Mouse (Mus musculus): Measurements from ENCODE around the gene Zkscan4.
"Not testable (repeated sequence)": the region's sequence is repeated elsewhere in the genome, so short reads cannot be mapped to it uniquely, and the experiment has no call there.

Zkscan4 gene

DNA sequence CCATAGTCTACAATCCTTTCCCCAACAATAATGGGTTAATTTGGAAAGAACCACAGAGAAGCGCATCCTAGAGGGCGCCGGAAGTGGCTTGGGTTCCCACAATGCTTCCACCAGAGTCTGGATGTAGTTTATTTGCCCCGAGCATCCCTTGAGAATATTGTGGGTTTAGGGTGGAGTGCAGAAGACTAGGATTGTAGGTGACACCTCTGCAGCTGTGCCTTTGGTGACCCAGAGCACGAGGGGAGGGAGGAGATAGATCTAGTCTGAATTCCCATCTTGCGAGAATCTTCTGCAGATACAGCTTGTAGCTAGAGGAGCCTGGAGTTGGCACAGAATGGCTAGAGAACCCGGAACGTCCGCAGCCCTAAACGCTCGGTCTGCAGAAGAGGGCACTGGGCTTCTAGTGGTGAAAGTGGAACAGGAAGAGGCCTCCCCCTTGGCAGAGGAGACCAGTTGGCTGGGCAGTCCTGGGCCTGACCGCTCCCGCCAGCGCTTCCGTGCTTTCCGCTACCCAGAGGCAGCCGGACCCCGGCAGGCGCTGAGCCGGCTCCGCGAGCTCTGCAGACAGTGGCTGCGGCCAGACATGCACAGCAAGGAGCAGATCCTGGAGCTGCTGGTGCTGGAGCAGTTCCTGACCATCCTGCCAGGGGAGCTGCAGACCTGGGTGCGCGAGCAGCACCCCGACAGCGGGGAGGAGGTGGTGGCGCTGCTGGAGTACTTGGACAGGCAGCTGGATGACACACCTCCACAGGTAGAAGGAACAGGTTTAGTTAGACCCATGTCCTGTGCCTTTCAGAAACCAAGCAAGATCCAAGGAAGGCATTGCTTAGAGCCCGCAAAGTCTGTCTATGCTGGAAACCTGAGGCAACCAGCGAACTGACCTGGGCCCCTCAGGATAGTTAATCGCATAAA, at the start of gene Zkscan4, which contains the start of gene Gm10065:
TSS of gene Zkscan4 (plus strand) at position 149 of the 912 bp plus-strand sequence.
TSS of gene Gm10065 (minus strand) at position 683 of the 912 bp plus-strand sequence.
- ATAC-seq (ENCODE audit: low TSS enrichment) = peak; percentile 99

DNA sequence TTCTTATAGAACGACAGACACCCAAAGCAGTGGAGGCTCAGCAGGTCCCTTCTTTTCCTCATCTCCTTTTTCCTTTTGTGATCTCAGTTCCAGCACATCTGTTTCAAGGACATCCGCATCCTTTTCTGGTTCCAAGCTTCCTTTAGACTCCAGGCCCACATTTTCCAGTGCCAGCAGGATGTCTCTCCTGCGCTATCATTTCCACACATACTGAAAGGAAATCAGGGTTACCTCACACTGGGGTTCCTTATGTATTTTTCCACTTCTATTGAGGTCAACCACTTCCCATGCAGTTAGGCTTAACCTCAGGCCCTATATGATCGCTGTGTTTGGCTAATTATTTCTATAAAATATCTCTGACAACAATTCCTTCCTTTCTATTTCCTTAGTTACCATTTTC, 43.2 kb upstream of the Zkscan4 start:
- ATAC-seq (ENCODE audit: low TSS enrichment) = no peak

DNA sequence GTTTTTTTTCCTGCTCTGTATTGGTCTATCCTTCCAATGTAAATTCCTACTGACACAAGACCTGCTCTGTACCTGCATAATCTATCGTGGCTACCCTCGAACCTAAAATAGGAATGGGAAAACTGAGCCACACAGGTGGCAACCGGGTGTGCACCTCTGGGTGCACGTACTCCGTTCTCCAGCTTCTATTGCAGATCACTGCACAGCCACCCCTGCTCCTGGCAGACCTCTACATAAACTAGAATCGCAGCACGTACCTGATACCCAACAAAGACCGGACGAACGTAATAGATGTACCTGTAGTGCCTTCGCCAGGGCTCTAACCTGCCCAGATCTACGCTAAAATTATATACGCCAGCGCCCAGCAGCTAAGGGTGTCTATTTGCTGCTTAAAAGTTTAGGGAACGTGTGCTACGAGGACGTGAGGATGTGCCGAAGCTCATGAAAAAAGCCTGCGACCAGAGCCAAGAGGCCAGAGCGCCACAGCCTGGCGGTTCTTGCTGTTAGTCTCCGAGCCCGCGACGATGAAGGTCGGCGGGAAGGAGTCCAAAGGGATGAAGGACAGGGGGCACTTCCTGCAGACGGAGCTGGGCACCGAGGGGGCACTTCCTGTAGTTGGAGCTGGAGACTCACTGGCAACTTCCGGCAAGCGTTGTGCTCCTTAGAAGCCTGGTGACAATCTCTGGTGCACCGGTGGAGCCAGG, 38.1 kb upstream of the Zkscan4 start, which contains the start of gene Pgbd1:
TSS of gene Pgbd1 (minus strand) at position 556 of the 704 bp plus-strand sequence.
- ATAC-seq (ENCODE audit: low TSS enrichment) = peak; percentile 96

DNA sequence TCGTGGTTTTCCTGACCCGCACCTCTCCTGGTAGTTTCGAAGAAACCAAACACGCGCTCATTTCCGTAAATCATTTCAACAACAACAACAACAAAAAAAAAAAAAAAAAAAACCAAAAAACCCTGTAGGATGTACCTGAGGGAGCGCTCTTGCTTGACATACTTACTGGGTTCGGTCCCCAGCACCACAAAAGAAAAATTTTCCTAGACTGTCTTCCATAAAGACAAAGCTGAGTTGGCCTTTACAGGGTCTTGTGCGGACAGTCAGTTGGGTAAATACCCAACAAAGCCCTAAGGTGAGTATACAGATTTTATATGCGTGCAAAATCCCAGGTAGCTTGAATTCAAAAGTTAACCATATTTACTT, 37.5 kb upstream of the Zkscan4 start:
- peak; percentile 42 for ATAC-seq (ENCODE audit: low TSS enrichment)

DNA sequence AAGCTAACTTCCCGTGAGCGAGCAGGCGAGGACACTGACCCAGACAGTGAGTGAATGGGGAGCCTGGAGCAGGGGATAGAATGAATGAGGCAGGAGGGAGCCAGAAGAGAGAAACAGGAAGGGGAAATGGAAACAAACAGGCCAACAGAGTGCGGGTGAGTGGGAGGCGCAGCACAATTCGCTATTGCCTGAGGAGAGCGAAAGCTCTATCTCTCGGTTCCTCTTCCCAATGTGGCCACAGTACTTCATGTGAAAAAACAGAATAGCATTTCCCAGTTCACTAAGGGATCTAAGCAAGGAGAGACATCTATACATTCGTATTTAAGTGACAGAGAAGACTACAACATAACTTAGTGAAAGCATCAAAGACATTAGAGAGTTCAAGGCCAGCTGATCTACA, 31.9 kb upstream of the Zkscan4 start:
- no peak for ATAC-seq (ENCODE audit: low TSS enrichment)

DNA sequence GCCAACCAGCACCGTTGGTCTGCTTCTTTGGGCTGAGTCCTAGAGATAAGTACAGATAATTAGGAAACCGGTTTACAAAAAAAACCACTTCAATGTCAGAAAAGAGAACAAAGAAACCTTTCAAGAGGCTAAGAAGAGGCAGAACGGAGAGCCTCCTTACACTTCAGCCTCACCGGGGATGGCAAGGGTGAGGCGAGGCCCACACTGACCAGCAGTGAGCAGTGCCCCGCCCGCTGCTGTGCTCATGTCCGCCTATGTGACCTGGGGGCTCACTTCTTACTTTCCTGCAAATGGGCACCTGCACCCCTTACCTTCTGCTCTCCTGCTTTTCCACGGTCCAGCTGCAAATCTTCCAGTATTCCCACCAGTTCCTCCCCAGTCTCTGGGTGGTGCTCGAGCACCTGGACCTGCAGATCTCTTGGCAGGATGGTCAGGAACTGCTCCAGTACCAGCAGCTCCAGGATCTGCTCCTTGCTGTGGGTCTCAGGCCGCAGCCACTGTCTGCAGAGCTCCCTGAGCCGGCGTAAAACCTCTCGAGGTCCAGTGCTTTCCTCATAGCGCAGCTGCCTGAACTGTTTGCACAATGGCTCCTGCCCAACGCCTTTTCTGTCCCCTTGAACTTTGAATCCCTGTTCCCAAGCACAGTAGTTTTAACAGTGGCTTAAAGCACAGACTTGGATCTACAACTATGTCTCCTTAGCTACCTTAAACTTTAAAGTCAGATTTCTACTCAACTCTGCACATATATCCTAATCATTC, 30.7 kb upstream of the Zkscan4 start:
- no peak for ATAC-seq (ENCODE audit: low TSS enrichment)

DNA sequence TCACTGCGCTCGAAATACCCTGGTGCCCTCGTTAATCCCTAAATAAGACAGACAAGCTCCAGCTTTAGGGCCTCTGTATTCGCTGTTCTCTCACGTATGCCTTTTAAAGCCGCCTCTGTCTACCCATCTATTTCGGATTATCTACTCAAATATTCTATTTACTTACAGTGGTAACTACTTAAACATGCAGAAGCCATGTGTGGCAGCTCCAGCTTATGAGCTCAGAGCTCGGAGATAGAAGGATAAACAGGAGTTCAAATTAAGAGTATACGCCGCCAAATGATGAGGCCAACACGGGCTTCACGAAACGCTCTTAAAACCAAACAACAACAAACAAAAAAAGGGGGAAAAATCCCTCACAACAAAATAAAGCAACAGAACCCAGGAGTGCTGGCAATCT, 25.7 kb upstream of the Zkscan4 start:
- peak; percentile 51 for ATAC-seq (ENCODE audit: low TSS enrichment)

DNA sequence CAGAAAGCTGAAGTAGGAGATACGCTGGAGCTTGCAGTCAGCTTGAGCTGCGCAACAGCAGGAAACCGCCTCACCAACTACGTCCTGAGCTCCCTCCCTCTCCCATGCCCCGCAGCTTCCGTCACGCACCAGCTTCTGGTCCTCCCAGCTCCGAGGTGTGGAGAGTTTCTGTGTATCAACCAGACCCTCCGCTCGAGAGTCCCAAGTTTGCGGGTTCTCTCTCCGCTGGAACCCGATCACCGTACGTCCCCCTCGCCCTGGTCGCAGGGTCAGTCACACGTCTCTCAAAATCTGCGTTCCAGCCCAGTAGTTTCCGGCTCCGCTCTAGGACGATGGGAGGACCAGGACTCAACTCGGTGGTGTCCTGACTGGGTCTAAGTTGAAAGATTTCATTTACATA, 25.3 kb upstream of the Zkscan4 start, which contains the start of gene Zscan26:
TSS of gene Zscan26 (minus strand) at position 282 of the 400 bp plus-strand sequence.
- peak; percentile 99 for ATAC-seq (ENCODE audit: low TSS enrichment)

DNA sequence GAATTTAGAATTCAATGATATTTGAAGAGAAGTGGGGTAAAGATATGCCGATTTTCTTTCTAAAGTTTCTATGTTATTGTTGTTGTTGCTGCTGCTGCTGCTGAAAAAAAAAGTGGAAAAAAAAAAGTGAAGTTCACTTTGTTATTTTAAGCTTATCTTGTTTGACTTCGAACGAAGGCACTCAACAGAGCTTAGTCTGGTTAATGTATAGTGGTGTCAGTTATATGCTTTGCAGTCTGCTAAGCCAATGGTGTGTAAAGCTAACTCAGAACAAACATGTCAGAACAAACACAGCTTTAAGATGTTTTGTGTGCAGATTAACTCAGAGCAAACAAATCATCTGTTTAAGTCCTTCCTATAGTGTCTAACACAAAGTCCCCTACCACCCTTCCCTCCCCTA, 24.6 kb upstream of the Zkscan4 start:
- no peak for ATAC-seq (ENCODE audit: low TSS enrichment)

DNA sequence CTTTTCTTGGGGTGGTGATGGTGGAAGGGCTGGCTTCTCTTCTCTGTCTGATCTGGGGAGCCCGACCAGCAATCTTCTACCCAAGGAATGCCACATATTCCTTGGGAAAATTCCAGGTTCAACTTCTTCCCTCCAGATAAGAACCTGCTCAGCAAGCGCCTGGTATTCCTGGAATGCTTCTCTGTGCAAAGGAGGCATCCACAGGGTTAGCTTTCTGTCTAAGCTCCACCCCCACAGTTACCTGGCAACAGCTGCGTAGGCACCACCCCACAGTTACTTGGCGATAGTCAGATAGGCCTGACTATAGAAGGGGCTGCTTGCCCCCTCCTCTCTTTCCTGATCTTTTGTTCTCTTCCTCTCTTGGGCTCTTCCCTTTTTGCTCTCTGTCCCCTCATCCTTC, 22.4 kb upstream of the Zkscan4 start:
- no peak for ATAC-seq (ENCODE audit: low TSS enrichment)

DNA sequence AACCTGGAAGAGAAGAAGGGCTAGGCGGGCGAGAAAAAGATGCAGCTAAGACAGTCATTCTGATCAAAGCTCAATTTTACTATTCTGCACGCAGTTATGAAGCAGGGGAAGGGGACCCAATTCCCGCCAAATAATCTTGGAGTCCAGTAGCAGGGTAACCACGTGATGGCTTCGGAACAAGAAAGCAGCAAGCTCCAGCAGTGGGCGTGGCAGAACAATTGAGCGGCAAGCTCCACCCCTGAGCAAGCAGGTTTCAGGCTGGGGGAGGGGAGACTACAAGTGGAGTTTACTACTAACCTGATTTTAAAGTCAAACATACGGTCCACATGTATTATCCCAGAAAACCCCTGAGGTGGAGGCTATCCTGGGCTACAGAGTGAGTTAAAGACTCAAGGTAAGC, 16.2 kb upstream of the Zkscan4 start:
- not testable (repeated sequence) for ATAC-seq (ENCODE audit: low TSS enrichment)

DNA sequence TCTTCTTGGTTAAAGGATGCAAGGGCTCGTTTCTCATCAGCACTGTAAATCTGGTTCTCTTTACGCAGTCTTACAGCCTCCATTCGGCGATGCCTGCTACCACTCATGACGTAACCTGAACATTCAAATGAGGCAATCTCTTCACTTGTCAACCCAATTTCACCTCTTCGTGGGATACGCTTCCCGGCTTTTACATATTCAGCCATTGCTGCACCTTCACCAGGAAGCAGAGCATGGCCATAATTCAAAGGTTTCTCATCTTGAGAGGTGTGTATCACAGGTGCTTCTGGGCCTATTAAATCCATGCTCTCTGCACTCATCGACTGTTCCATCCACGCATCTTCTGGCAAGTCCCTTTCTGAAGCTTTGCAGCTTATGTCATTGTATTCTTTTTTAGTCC, 11.4 kb upstream of the Zkscan4 start:
- no peak for ATAC-seq (ENCODE audit: low TSS enrichment)

DNA sequence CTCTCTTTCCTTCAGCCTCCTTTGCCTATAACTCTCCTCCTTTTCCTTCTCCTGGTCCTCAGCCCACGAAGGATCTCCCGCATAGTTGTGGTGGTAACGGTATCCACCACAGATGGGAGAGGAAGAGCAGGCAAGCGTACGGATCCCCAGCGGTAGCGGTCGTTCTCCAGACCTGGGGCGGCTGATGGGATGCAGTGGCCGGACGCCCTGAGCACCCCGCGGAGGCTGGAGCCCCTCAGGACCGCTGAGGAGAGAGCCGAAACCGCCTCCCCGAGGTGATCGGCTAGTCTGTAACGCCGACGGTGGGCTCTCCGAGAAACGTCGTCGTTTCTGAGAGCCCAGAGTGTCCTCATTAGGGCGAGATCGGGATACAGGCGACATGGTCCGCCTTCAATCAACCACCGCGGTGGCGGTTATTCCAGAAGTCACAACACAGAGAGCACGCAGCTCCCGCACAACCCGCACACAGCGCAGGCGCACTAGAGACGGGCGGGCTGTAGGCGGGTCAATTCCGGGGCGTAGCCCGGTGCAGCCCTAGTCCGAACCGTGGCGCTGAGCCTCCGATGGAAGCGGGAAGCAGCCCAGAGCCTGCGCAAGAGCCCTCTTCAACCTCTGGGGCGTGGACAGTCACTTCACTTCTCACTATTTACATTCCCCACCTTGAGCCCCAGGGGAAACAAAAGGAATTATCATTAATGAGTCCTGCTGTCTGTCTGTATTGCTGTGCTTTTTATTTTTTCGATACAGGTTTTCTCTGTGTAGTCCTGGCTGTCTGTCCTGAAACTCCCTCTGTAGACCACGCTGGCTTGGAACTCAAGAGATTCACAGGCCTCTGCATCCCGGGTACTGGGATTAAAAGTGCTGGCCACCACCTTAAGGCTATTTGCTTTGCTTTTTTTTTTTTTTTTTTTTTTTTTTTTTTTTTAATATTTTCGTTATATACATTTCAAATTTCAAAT, 10.4 kb upstream of the Zkscan4 start, which contains the start of gene Nkapl:
TSS of gene Nkapl (minus strand) at position 449 of the 959 bp plus-strand sequence.
- peak; percentile 99 for ATAC-seq (ENCODE audit: low TSS enrichment)

DNA sequence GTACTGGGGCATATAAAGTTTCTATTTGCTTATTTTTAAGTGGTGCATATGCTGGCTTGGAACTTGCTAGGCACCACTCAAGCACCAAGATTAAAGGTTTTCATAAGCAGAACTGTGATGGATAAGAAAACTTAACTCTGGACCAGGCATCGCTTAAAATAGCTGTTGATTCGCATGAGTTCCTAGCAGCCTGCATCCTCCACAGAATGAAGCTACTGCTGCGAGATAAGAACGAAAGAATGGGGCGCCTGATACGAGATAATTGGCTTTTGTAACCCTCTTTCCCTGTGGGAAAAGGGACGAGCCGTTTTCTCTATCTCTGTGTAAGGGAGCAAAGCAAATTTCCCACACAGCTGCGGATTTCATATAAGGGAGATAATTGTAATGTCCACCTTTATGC, 9.6 kb upstream of the Zkscan4 start:
- ATAC-seq (ENCODE audit: low TSS enrichment) = no peak

DNA sequence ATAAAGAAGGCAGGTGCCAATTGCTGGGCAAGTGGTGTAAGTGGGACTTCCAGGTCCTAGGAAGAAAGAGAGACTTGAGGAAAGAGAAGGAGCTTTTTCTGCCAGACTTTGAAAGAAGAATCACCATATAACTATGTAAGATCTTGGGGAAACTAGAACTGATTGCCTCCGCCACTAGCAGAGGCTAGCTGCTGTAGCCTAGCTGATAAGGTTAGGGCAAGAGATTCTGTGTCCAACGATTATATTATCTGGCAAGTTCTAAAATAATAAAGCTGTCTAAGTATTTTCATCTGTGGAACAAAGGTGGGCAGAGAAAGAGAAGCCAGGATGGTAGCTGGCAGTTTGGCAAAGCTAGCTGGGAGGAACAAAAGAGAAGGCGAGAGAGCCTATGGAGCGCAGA, 6.3 kb upstream of the Zkscan4 start:
- ATAC-seq (ENCODE audit: low TSS enrichment) = no peak

DNA sequence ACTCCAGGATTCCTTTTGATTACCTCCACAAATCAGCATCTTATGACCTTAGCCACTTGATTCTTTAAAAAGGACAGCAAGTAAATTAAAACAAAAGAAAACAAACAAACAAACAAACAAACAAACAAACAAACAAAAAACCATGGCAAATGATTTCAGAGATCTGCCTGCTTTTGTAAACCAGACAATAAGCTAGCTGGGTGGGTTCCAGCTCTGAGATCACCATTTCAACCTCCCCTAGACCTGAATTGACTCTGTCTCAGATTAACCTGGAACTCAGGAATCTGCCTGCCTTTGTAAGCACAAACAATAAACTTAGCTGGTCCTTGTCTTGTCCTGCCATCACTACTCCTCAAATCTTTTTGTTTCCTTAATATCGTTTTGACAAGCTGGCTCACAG, 8.2 kb downstream of the Zkscan4 start:
- ATAC-seq (ENCODE audit: low TSS enrichment) = no peak

DNA sequence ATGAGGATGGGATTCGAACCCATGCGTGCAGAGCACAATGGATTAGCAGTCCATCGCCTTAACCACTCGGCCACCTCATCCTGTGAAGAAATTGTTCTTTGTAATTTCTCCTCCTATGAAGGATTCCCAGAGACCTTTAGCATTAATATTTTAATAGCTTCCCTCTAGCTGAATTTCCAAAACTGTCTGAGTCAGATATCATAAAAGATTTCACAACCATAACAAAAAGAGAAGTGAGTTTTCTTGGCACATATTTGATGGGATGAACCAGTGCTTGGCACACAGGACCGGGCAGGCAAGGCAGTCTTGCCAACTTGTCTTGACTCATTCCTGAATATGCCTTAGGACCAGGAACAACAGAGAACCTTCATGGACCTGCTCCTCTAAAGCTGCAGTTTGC, 14.1 kb downstream of the Zkscan4 start:
- no peak for ATAC-seq (ENCODE audit: low TSS enrichment)

DNA sequence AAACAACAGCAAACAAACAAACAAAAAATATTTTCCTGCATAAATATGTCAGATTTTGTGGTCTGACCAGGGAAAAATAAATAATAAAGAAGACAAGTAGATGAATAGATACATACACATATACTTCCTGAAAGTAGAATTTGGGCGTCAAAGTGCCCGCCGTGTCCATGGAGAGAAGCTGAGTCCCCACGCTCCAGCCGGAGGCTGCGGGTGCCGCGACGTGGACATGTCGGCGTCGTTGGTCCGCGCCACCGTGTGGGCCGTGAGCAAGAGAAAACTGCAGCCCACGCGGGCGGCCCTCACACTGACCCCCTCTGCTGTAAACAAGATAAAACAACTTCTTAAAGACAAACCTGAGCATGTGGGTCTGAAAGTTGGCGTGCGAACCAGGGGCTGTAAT, 16.4 kb downstream of the Zkscan4 start, which contains the start of gene AK157302:
TSS of gene AK157302 (plus strand) at position 144 of the 400 bp plus-strand sequence.
- no peak for ATAC-seq (ENCODE audit: low TSS enrichment)

DNA sequence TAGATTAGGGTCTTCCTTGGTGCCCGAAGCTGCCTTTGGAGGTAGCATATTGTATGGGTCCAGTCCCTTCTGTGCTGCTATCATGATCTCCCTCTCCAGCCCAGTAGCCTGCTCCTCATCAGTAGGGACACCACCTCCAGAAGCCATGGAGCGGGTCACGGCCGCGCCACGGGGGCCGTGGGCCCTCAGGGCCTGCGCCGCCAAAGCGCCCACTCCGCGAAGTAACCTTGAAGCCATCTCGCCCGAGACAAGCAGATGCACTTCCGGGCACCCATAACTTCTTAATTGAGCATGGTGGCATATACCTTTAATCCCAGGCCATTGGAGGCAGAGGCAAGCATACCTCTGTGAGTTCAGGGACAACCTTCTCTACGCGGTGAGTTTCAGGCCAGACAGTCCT, 22.5 kb downstream of the Zkscan4 start, which contains the start of gene Gm11273:
TSS of gene Gm11273 (minus strand) at position 237 of the 400 bp plus-strand sequence.
- not testable (repeated sequence) for ATAC-seq (ENCODE audit: low TSS enrichment)

DNA sequence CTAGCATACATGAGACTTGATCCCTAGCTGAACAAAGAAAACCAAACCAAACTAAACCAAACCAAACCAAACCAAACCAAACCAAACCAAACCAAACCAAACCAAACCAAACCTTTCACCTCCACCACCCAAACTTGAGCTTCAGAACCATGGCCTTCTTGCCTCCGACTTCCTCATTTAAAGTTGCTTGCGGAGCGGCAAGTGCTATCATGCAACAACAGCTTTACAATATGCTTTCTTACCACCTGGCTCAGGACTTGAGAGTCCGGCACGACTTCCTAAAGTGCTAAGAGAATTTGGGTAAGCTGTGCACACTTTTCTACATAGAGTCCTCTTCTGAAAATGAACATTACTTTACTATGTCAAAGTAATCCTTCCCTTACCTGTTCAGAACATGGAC, 23.6 kb downstream of the Zkscan4 start:
- ATAC-seq (ENCODE audit: low TSS enrichment) = no peak
